Mouse (Mus musculus): ENCODE measurements around the gene Fnbp1. TPM values are rescaled to one million over a fixed set of nuclear protein-coding genes. Genes with fewer than 3 reads are reported as not detected.

The Fnbp1 gene
- polyA plus RNA-seq, 1 experiment from 2014 or later = 16.9 TPM

- H3K4me1 ChIP-seq (replicated peaks) = no peaks in the 10 kb centered on the region
- no peak for ATAC-seq
- H3K27ac ChIP-seq = no peak overlapping the region
These were observed 143.2 kb downstream of the Fnbp1 start for GRCm38 (mm10) chr2:30998443-30999260.

GRCm38 (mm10) chr2:30995432-30995996 lies 146.3 kb downstream of the Fnbp1 start:
- Histone ChIP-seq H3K27ac (no peak overlapping the region), H3K9ac (replicated peaks) (0 out of 2 replicates have a peak overlapping the region, but pooled peaks have one; percentile 3), H3K4me2 (replicated peaks) (no peak overlapping the region), H3K4me3 (replicated peaks) (no peak overlapping the region), H3K4me1 (replicated peaks) (no peaks in the 10 kb centered on the region), H3K9me3 (no peaks in the 10 kb centered on the region), H3K36me3 (peaks cover 20% of the 10 kb centered on the region), H3K27me3 (no peaks in the 10 kb centered on the region)
- no peak for ATAC-seq
- 76% methylated on average over 11 of the region's 11 CpGs for WGBS

More at GRCm38 (mm10) chr2:30998443-30999260, 143.2 kb downstream of the Fnbp1 start:
- no peak overlapping the region for H3K4me3 ChIP-seq (replicated peaks)
- H3K9ac ChIP-seq (replicated peaks) = no peak overlapping the region
- no peaks in the 10 kb centered on the region for H3K9me3 ChIP-seq
- no peak overlapping the region for H3K4me2 ChIP-seq (replicated peaks)
- no peaks in the 10 kb centered on the region for H3K27me3 ChIP-seq
- WGBS = 75% methylated on average over 8 of the region's 8 CpGs
- peaks cover 40% of the 10 kb centered on the region for H3K36me3 ChIP-seq

GRCm38 (mm10) chr2:30994853-30995252 lies 147.0 kb downstream of the Fnbp1 start:
- WGBS = 92% methylated on average over 4 of the region's 4 CpGs
- Histone ChIP-seq H3K36me3 (peaks cover 18% of the 10 kb centered on the region), H3K27me3 (no peaks in the 10 kb centered on the region), H3K9me3 (no peaks in the 10 kb centered on the region), H3K4me1 (replicated peaks) (no peaks in the 10 kb centered on the region), H3K27ac (no peak overlapping the region), H3K4me2 (replicated peaks) (no peak overlapping the region), H3K9ac (replicated peaks) (no peak overlapping the region), H3K4me3 (replicated peaks) (no peak overlapping the region)
- ATAC-seq = no peak

- no peak overlapping the region for H3K4me3 ChIP-seq (replicated peaks)
- 93% methylated on average over 9 of the region's 9 CpGs for WGBS
- peaks cover 6% of the 10 kb centered on the region; the same call in 1 of the 2 replicates for H3K4me1 ChIP-seq (replicated peaks)
- no peak overlapping the region for H3K27ac ChIP-seq
- H3K9me3 ChIP-seq = no peaks in the 10 kb centered on the region
- no peak overlapping the region for H3K9ac ChIP-seq (replicated peaks)
- peaks cover 10% of the 10 kb centered on the region; the same call in 1 of the 2 replicates for H3K36me3 ChIP-seq
- no peak overlapping the region for H3K4me2 ChIP-seq (replicated peaks)
- no peaks in the 10 kb centered on the region for H3K27me3 ChIP-seq
- no peak for ATAC-seq
These were observed 151.6 kb downstream of the Fnbp1 start for GRCm38 (mm10) chr2:30990221-30990620.

- no peaks in the 10 kb centered on the region for H3K9me3 ChIP-seq
- no peak overlapping the region for H3K9ac ChIP-seq (replicated peaks)
- ATAC-seq = no peak
- H3K36me3 ChIP-seq = peaks cover 7% of the 10 kb centered on the region; the same call in 1 of the 2 replicates
- no peak overlapping the region for H3K4me2 ChIP-seq (replicated peaks)
- no peaks in the 10 kb centered on the region for H3K27me3 ChIP-seq
- H3K27ac ChIP-seq = no peak overlapping the region
- no peak overlapping the region for H3K4me3 ChIP-seq (replicated peaks)
- WGBS = 27% methylated on average over 17 of the region's 17 CpGs
- H3K4me1 ChIP-seq (replicated peaks) = peaks cover 33% of the 10 kb centered on the region
These were observed 156.4 kb downstream of the Fnbp1 start for GRCm38 (mm10) chr2:30985111-30986020.

- 52% methylated on average over 7 of the region's 7 CpGs for whole genome bisulfite sequencing
- H3K9me3 ChIP-seq = no peaks in the 10 kb centered on the region
- H3K4me2 ChIP-seq (replicated peaks) = peak overlapping the region; percentile 82
- no peaks in the 10 kb centered on the region for H3K27me3 ChIP-seq
- no peak for ATAC-seq
- H3K4me1 ChIP-seq (replicated peaks) = peaks cover 33% of the 10 kb centered on the region
- no peak overlapping the region for H3K27ac ChIP-seq
- H3K4me3 ChIP-seq (replicated peaks) = peak overlapping the region; percentile 87
- peak overlapping the region; percentile 78 for H3K9ac ChIP-seq (replicated peaks)
- peaks cover 21% of the 10 kb centered on the region for H3K36me3 ChIP-seq
These were observed 158.8 kb downstream of the Fnbp1 start for GRCm38 (mm10) chr2:30983024-30983423.

- H3K9me3 ChIP-seq = no peaks in the 10 kb centered on the region
- peaks cover 33% of the 10 kb centered on the region for H3K4me1 ChIP-seq (replicated peaks)
- peak; percentile 99 for ATAC-seq
- H3K4me2 ChIP-seq (replicated peaks) = peak within 1 kb of the TSS; percentile 82
- peak within 1 kb of the TSS; percentile 87 for H3K4me3 ChIP-seq (replicated peaks)
- H3K27me3 ChIP-seq = no peaks in the 10 kb centered on the region
- peak within 1 kb of the TSS; percentile 76 for H3K27ac ChIP-seq
- peaks cover 32% of the 10 kb centered on the region for H3K36me3 ChIP-seq
- under 1% methylated on average over 66 of the region's 66 CpGs for WGBS
- peak within 1 kb of the TSS; percentile 78 for H3K9ac ChIP-seq (replicated peaks)
These were observed 159.9 kb downstream of the Fnbp1 start, which contains the start of the genes BC005624 and Usp20 for GRCm38 (mm10) chr2:30981790-30982513. Gene BC005624 (minus strand): TSS chr2:30982201. Gene Usp20 (plus strand): TSS chr2:30982279.

Other genes with a start within 250 kb of the Fnbp1 start
- gene Ptges, start 212.1 kb downstream of the Fnbp1 start, polyA plus RNA-seq (2015; fragmentation: Nextera tagmentation; extraction: Ambion mirVana) = 2.5 and 2.9 TPM in 2 replicates
- 18.3 and 20.5 TPM in 2 replicates for gene Tor1b, start 189.0 kb downstream of the Fnbp1 start, polyA plus RNA-seq (2015; fragmentation: Nextera tagmentation; extraction: Ambion mirVana)
- gene Tor1a, start 174.1 kb downstream of the Fnbp1 start, polyA plus RNA-seq (2015; fragmentation: Nextera tagmentation; extraction: Ambion mirVana) = 93.2 and 95.7 TPM in 2 replicates
- gene BC005624, start 159.8 kb downstream of the Fnbp1 start, polyA plus RNA-seq (2015; fragmentation: Nextera tagmentation; extraction: Ambion mirVana) = 88.8 and 92.8 TPM in 2 replicates
- gene Usp20, start 159.7 kb downstream of the Fnbp1 start, polyA plus RNA-seq (2015; fragmentation: Nextera tagmentation; extraction: Ambion mirVana) = 42.5 and 47.9 TPM in 2 replicates
- 37.5 and 40.0 TPM in 2 replicates for gene Gpr107, start 10.3 kb upstream of the Fnbp1 start, polyA plus RNA-seq (2015; fragmentation: Nextera tagmentation; extraction: Ambion mirVana)
- gene Ncs1, start 103.8 kb upstream of the Fnbp1 start, polyA plus RNA-seq (2015; fragmentation: Nextera tagmentation; extraction: Ambion mirVana) = 116 and 120 TPM in 2 replicates
- 0.05 and 0.15 TPM in 2 replicates for gene Hmcn2, start 172.4 kb upstream of the Fnbp1 start, polyA plus RNA-seq (2015; fragmentation: Nextera tagmentation; extraction: Ambion mirVana)

Measured in midbrain, embryonic 13.5 days (tissue).